Mouse (Mus musculus) liver, embryonic 15.5 days (tissue): ENCODE measurements around the gene Adamts2. TPM values are rescaled to one million over a fixed set of nuclear protein-coding genes. Genes with fewer than 3 reads are reported as not detected.

Source experiments
- ATAC-seq: fragments of 200-750 bp; cut with Nextera tagmentation; 2 replicates; pipeline ENCODE4 v1.8.0; 2017; ENCODE audit warnings: moderate number of reproducible peaks, mild to moderate bottlenecking, moderate library complexity; ENCODE audit not compliant: insufficient read depth
- H3K27ac ChIP-seq: fragments of 300-500 bp; sonication (generic); replicated peaks from 2 replicates; pipeline ENCODE4 v1.5.1; 2015; ENCODE audit warnings: mild to moderate bottlenecking, inconsistent platforms
- H3K27me3 ChIP-seq: fragments of 300-500 bp; sonication (generic); 2 replicates; pipeline ENCODE4 v1.6.1; 2015; ENCODE audit warnings: mild to moderate bottlenecking, inconsistent platforms
- H3K36me3 ChIP-seq: fragments of 300-500 bp; sonication (generic); replicated peaks from 2 replicates; pipeline ENCODE4 v1.6.1; 2015; ENCODE audit warnings: moderate library complexity, mild to moderate bottlenecking, inconsistent platforms
- H3K4me1 ChIP-seq: fragments of 300-500 bp; sonication (generic); replicated peaks from 2 replicates; pipeline ENCODE4 v1.6.1; 2015; ENCODE audit warnings: inconsistent platforms
- H3K4me2 ChIP-seq: fragments of 300-500 bp; sonication (generic); 2 replicates; pipeline ENCODE4 v1.6.1; 2015; ENCODE audit warnings: moderate library complexity, mild to moderate bottlenecking, inconsistent platforms
- H3K4me3 ChIP-seq: fragments of 300-500 bp; sonication (generic); replicated peaks from 2 replicates; pipeline ENCODE4 v1.5.1; 2015; ENCODE audit warnings: mild to moderate bottlenecking, inconsistent platforms
- H3K9ac ChIP-seq: fragments of 300-500 bp; sonication (generic); 2 replicates; pipeline ENCODE4 v1.6.1; 2015; ENCODE audit warnings: moderate library complexity, mild to moderate bottlenecking, inconsistent platforms
- H3K9me3 ChIP-seq: fragments of 300-500 bp; sonication (generic); replicated peaks from 2 replicates; pipeline ENCODE4 v1.6.1; 2016; ENCODE audit warnings: inconsistent platforms
- WGBS: fragments of 180-500 bp; shearing (Covaris S2); methylation state at CpG from one replicate; pipeline ENCODE4 v1.1.7; 2015; ENCODE audit warnings: mixed read lengths; ENCODE audit not compliant: insufficient replicate concordance; 5-methylcytosine and 5-hydroxymethylcytosine counted together
- polyA plus RNA-seq: library from polyadenylated mRNA; unstranded; fragments of >200 nt; fragmentation: Nextera tagmentation; extraction: Ambion mirVana; gene quantifications from 2 replicates; pipeline ENCODE4 v1.2.1, GENCODE M21; 2015

Adamts2 gene
- polyA plus RNA-seq, 1 experiment from 2014 or later: 1.4 TPM

DNA sequence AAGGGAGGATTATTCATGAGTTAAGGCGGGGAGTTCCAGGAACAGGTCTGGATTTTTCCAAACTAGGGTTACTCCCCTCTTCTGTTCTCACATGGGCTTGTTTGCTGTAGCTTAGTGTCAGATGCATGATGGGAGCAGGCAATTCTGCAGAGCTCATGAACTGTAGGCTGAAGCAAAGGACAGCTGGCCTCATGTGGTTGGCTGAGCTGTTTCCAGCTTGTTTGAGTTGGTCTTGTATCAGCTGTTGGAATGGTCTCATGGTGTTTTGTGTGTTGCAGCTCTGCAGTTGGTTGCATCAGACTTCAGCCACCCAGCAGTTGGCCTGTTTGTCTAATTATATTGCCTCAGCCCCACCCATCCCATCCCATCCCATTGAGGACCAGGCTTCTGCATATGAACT lies 105.4 kb downstream of the Adamts2 start:
- Histone ChIP-seq H3K36me3 (no peaks in the 10 kb centered on the region), H3K9ac (no peak overlapping the region), H3K4me3 (no peak overlapping the region), H3K4me2 (no peak overlapping the region), H3K27me3 (no peaks in the 10 kb centered on the region), H3K4me1 (no peaks in the 10 kb centered on the region), H3K9me3 (no peaks in the 10 kb centered on the region), H3K27ac (no peak overlapping the region)
- WGBS: 67% methylated on average over 1 of the region's 1 CpGs
- no peak for ATAC-seq

DNA sequence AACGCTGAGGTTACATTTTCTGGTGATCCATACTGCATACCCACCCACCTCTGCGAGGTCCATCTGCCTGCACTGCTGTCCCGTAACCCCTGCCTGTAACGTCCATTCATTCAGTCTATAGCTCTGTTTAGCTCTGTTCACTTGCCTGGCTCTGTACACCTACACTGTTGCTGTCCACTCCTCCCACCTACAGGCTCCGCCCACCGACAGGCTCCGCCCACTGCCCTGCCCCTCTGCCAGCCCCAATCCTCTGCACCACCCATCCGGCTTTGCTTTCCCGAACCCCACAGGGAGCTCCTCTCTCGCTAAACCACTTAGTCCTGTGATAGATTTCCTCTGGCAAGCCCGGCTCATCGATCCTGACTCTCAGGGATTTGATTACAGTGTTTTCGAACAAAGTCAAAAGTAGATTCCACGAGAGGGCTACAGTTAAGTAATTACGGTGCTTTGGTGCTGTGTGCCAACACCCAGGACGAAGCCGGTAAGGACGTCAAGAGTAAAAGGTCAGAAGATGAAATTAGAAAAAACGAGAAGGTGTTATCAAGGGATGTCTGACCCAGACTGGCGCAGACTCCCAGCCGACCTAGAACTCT lies 111.8 kb downstream of the Adamts2 start:
- no peak overlapping the region for H3K4me2 ChIP-seq
- WGBS: 27% methylated on average over 21 of the region's 21 CpGs
- H3K27ac ChIP-seq: no peak overlapping the region
- H3K36me3 ChIP-seq: no peaks in the 10 kb centered on the region
- no peaks in the 10 kb centered on the region for H3K27me3 ChIP-seq
- H3K9me3 ChIP-seq: no peaks in the 10 kb centered on the region
- H3K9ac ChIP-seq: no peak overlapping the region
- no peak overlapping the region for H3K4me3 ChIP-seq
- ATAC-seq: no peak
- H3K4me1 ChIP-seq: no peaks in the 10 kb centered on the region

DNA sequence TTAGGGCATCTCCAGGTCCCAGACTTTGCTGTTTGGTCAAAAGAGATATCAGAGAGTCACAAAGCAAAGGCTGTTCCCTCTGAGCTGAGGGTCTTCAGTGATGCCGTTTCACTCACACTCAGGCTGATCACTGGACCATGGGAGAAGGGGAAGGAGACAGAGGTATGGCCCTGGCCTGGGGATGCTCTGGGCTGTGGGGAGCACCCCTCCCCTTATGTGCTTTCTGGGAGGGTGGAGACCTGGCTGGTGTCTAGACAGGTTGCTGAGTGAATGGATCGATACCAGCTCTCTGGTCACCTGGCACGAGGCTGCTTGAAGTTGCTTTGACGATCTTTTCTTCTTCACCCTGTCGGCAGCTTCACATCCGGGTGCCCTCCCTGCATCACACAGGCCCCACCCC lies 113.2 kb downstream of the Adamts2 start:
- no peaks in the 10 kb centered on the region for H3K4me1 ChIP-seq
- H3K4me3 ChIP-seq: no peak overlapping the region
- H3K4me2 ChIP-seq: no peak overlapping the region
- 26% methylated on average over 6 of the region's 6 CpGs for WGBS
- no peak overlapping the region for H3K9ac ChIP-seq
- no peaks in the 10 kb centered on the region for H3K36me3 ChIP-seq
- no peak for ATAC-seq
- H3K27ac ChIP-seq: no peak overlapping the region
- no peaks in the 10 kb centered on the region for H3K9me3 ChIP-seq
- no peaks in the 10 kb centered on the region for H3K27me3 ChIP-seq

DNA sequence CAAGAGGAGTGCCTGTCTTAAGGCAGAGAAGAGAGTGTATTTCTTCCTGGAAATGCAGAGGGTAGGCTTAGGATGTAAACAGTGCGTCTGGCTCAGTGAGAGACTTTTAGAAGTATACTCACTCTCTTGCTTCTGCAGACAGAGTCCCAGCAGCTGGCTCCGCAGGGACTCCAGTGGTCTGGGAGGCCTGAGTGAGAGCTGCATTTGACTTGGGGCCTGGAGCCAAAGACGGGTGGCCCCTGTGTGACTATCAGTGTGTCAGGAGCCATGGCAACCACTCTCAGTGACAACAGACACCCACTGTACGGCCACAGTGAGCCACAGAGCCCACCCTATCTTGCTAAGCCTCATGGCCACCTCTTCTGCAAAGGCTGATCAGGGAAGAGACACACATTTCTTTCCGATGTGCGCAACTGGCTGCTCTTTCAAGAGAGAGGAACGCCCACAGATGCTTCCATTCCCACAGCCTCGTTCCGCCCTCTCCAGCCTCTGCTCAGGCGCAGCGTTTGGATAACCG lies 115.6 kb downstream of the Adamts2 start:
- no peak for ATAC-seq
- H3K27ac ChIP-seq: no peak overlapping the region
- no peak overlapping the region for H3K4me3 ChIP-seq
- no peaks in the 10 kb centered on the region for H3K36me3 ChIP-seq
- H3K9me3 ChIP-seq: no peaks in the 10 kb centered on the region
- H3K27me3 ChIP-seq: no peaks in the 10 kb centered on the region
- 63% methylated on average over 12 of the region's 12 CpGs for WGBS
- no peaks in the 10 kb centered on the region for H3K4me1 ChIP-seq
- H3K9ac ChIP-seq: no peak overlapping the region
- H3K4me2 ChIP-seq: no peak overlapping the region

DNA sequence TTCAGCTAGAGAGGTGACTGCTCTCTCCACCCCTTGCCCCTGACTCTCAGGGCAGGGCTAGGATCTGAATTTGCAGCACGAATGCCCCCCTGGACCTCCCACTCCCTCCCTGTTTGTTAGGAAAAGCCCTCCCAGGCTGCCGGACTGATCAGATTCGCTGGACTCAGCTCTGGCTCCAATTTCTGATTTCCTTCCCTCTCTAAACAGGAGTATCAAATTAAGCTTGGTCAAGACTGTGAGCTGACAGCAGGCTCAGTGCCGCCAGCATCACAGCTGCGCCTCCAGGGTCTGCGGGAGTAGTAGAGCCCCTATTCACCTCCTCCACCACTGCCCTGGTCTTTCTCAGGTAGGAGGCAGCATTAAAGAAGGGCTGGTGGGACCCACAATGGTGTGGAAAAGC lies 117.0 kb downstream of the Adamts2 start:
- H3K9ac ChIP-seq: no peak overlapping the region
- H3K9me3 ChIP-seq: no peaks in the 10 kb centered on the region
- H3K36me3 ChIP-seq: no peaks in the 10 kb centered on the region
- WGBS: 55% methylated on average over 6 of the region's 6 CpGs
- H3K27me3 ChIP-seq: no peaks in the 10 kb centered on the region
- no peak overlapping the region for H3K27ac ChIP-seq
- ATAC-seq: no peak
- H3K4me1 ChIP-seq: no peaks in the 10 kb centered on the region
- H3K4me2 ChIP-seq: no peak overlapping the region
- H3K4me3 ChIP-seq: no peak overlapping the region

DNA sequence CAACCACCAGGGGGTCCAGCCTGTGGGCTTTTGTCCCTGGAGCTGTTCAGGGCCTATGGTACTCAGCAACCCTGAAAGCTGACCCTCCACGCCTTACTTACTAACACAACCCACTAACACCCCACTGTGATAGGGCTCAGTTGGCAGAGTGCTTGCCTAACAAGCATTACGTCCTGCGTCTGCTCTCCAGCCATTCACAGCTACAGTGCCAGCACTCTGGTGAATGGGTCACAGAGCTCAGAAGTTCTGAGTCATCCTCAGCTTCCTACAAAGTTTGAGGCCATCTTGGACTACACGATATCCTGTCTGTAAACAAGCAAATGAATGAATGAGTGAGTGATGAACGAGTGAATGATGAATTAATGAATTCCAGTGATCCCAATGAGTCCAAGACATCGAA lies 118.5 kb downstream of the Adamts2 start:
- Histone ChIP-seq H3K4me1 (no peaks in the 10 kb centered on the region), H3K36me3 (no peaks in the 10 kb centered on the region), H3K27me3 (no peaks in the 10 kb centered on the region), H3K9ac (no peak overlapping the region), H3K9me3 (no peaks in the 10 kb centered on the region), H3K4me2 (no peak overlapping the region), H3K27ac (no peak overlapping the region), H3K4me3 (no peak overlapping the region)
- 65% methylated on average over 6 of the region's 6 CpGs for WGBS
- no peak for ATAC-seq

DNA sequence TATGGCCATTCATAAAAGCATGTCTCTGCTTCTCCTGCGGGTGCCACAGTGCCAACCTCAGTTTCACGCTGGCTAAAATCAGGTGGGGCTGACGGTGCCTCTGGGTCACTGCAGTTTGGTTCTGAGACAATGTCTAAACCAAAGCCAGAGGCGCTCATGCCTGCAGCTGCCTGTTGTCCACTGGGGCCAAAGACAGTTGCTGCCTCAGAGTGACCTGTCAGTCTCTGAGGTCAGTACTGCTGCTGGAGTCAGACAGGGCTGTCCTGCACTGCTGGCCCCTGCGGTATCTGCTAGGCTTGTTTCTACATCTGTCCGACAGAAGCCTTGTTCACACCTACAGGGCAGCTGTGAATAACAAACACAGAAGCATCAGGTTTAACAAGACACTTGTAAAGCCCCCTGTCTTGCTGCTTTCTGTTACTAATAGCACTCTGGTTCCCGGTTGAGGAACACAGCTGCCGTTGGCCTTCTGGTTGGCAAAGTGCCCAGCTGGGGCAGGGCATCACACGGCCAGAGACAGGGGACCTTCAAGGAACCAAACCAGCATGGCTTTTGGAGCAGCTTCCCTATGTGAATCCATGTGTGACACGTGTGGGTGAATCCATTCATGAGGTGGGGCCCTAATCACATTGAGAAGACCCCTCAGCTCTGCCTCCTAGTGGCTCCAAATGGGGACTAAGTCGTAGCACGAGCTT lies 119.1 kb downstream of the Adamts2 start:
- no peak for ATAC-seq
- WGBS: 50% methylated on average over 12 of the region's 12 CpGs
- no peaks in the 10 kb centered on the region for H3K36me3 ChIP-seq
- no peak overlapping the region for H3K4me2 ChIP-seq
- no peak overlapping the region for H3K4me3 ChIP-seq
- no peak overlapping the region for H3K9ac ChIP-seq
- no peaks in the 10 kb centered on the region for H3K27me3 ChIP-seq
- H3K4me1 ChIP-seq: no peaks in the 10 kb centered on the region
- H3K9me3 ChIP-seq: no peaks in the 10 kb centered on the region
- H3K27ac ChIP-seq: no peak overlapping the region

DNA sequence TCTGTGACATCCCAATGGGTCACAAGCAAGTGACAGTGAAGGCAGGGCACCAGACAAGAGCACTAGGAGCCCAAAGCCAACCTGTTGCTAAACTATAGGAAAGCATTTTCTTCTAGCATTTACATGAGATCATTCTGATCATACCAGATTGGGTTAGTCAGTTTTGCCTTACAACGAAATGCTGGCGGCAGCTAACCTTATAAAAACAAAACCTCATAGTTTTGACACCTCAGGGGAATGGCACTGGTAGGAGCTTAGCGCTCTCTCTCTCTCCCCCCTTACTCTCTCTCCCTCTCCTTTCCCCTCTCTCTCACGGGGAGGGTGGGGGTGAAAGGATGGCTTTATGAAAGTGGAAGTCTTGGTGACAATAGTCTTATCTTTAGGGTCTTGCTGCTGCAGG lies 123.7 kb downstream of the Adamts2 start:
- Histone ChIP-seq H3K9ac (no peak overlapping the region), H3K4me3 (no peak overlapping the region), H3K4me1 (no peaks in the 10 kb centered on the region), H3K27ac (no peak overlapping the region), H3K27me3 (no peaks in the 10 kb centered on the region), H3K9me3 (no peaks in the 10 kb centered on the region), H3K36me3 (no peaks in the 10 kb centered on the region), H3K4me2 (no peak overlapping the region)
- 47% methylated on average over 4 of the region's 4 CpGs for WGBS
- ATAC-seq: no peak

DNA sequence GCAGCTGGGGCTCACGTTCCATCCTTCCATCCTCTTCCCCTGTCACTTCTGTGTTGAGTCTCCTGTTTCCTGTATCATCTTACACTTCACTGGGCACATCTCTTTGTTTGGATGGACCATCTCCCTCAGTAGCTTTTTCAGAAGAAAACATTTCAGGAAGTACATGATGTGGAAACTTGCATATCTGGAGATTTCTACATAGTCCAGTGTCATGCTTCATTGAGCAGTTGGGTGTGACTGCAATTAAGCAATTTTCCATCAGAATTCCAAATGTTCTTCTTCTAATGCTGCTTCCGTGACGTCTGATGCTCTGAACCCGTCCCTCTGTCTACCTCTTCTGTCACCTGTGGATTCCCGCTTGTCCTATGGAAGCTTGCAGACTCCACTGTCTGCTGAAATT lies 124.2 kb downstream of the Adamts2 start:
- 51% methylated on average over 5 of the region's 5 CpGs for WGBS
- Histone ChIP-seq H3K27ac (no peak overlapping the region), H3K27me3 (no peaks in the 10 kb centered on the region), H3K4me2 (no peak overlapping the region), H3K4me1 (no peaks in the 10 kb centered on the region), H3K9me3 (no peaks in the 10 kb centered on the region), H3K9ac (no peak overlapping the region), H3K4me3 (no peak overlapping the region), H3K36me3 (no peaks in the 10 kb centered on the region)
- ATAC-seq: no peak

DNA sequence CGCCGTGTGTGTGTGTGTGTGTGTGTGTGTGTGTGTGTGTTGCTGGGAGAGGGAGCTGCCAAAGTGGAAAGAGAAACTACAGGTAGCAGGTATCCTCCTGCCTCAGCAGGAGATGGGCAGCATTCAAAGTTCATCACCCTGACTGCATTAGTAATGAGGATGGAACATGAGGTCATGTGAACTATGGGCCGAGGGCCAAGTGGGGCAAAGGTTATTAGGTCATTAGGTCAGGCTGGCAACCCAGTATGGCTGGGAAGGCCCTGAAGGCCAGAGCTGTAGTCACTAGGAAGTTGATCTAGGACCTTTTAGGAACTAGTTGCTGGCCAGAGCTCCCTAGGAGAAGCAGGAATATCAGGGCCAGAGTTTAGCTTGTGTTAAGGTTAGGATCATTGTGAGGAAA lies 131.3 kb downstream of the Adamts2 start:
- 54% methylated on average over 3 of the region's 3 CpGs for WGBS
- no peak overlapping the region for H3K9ac ChIP-seq
- no peaks in the 10 kb centered on the region for H3K9me3 ChIP-seq
- no peak for ATAC-seq
- no peak overlapping the region for H3K27ac ChIP-seq
- H3K4me3 ChIP-seq: no peak overlapping the region
- no peaks in the 10 kb centered on the region for H3K36me3 ChIP-seq
- H3K27me3 ChIP-seq: no peaks in the 10 kb centered on the region
- H3K4me1 ChIP-seq: no peaks in the 10 kb centered on the region
- H3K4me2 ChIP-seq: no peak overlapping the region

DNA sequence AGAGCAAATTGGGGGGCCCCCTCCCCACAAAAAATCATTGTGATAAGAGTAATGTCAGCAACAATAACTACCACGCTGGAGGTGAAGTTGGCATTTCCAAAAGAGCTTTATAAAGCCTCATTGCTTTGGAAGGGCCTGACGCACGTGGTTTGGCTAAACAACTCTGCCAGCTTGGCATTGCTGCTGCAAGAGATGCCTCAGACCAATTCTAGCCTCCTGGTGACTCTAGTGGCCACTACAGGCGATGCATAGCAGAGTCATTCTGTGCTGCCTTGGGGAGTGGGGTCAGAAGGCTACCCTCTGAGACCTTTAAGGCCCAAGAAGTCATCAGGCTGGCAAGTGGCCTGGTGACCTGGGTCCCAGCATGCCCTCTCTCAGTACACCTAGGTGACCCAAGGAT lies 132.2 kb downstream of the Adamts2 start:
- Histone ChIP-seq H3K4me1 (no peaks in the 10 kb centered on the region), H3K4me3 (no peak overlapping the region), H3K27ac (no peak overlapping the region), H3K4me2 (no peak overlapping the region), H3K36me3 (no peaks in the 10 kb centered on the region), H3K9me3 (no peaks in the 10 kb centered on the region), H3K9ac (no peak overlapping the region), H3K27me3 (no peaks in the 10 kb centered on the region)
- WGBS: 50% methylated on average over 4 of the region's 4 CpGs
- ATAC-seq: no peak

DNA sequence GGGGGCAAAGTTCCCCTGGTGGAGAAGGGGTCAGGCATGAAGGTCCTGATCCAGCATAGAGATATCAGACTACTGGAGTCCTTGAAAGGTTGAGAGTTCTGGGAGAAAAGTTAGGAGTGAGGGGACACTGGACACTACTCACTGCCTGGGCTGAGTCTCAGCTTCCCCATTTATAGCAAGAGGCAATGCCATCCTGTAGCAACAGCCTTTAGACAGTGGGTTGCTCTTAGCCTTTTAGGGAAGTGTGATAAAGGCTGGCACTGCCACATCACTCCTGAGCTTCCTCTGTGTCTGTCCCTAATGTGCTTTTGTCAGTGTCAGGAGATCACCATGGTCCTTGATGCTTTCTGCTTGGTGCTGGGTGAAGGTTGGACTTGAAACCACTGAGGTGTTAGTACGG lies 134.7 kb downstream of the Adamts2 start:
- H3K4me3 ChIP-seq: no peak overlapping the region
- H3K9ac ChIP-seq: no peak overlapping the region

More for the DNA sequence above, 134.7 kb downstream of the Adamts2 start:
- 77% methylated on average over 1 of the region's 1 CpGs for WGBS
- no peak overlapping the region for H3K27ac ChIP-seq
- H3K4me1 ChIP-seq: 0 out of 2 replicates have a peak, but pooled peaks cover 5% of the 10 kb centered on the region
- no peak overlapping the region for H3K4me2 ChIP-seq
- no peaks in the 10 kb centered on the region for H3K9me3 ChIP-seq
- ATAC-seq: no peak
- H3K27me3 ChIP-seq: no peaks in the 10 kb centered on the region
- H3K36me3 ChIP-seq: no peaks in the 10 kb centered on the region
